Mouse (Mus musculus): ENCODE measurements around the gene Slc27a5. TPM values are rescaled to one million over a fixed set of nuclear protein-coding genes. Genes with fewer than 3 reads are reported as not detected.

Slc27a5 gene
- polyA plus RNA-seq, 1 experiment from 2014 or later = 0.38 TPM

- Histone ChIP-seq H3K27me3 (replicated peaks; ENCODE audit: control insufficient read depth, insufficient read depth, low read length) (no peaks in the 10 kb centered on the region), H3K4me3 (ENCODE audit: low read length) (no peak overlapping the region), H3K4me1 (ENCODE audit: control insufficient read depth, insufficient read depth, low read depth, low read length) (peaks cover 30% of the 10 kb centered on the region), H3K36me3 (ENCODE audit: control insufficient read depth, insufficient read depth, low read length) (peaks cover 75% of the 10 kb centered on the region), H3K4me2 (ENCODE audit: low read length) (no peak overlapping the region), H3K27ac (ENCODE audit: low read depth, low read length) (no peak overlapping the region), H3K9ac (ENCODE audit: low read depth, low read length) (no peak overlapping the region), H3K9me3 (ENCODE audit: control insufficient read depth, low read length) (no peaks in the 10 kb centered on the region)
- ATAC-seq = no peak
- WGBS = 71% methylated on average over 5 of the region's 5 CpGs
These were observed 33.1 kb upstream of the Slc27a5 start for GRCm38 (mm10) chr7:13031069-13031468.

- Histone ChIP-seq H3K4me2 (ENCODE audit: low read length) (no peak overlapping the region), H3K9ac (ENCODE audit: low read depth, low read length) (no peak overlapping the region), H3K9me3 (ENCODE audit: control insufficient read depth, low read length) (no peaks in the 10 kb centered on the region), H3K36me3 (ENCODE audit: control insufficient read depth, insufficient read depth, low read length) (peaks cover 64% of the 10 kb centered on the region), H3K27me3 (replicated peaks; ENCODE audit: control insufficient read depth, insufficient read depth, low read length) (no peaks in the 10 kb centered on the region), H3K4me3 (ENCODE audit: low read length) (no peak overlapping the region), H3K27ac (ENCODE audit: low read depth, low read length) (no peak overlapping the region), H3K4me1 (ENCODE audit: control insufficient read depth, insufficient read depth, low read depth, low read length) (peaks cover 29% of the 10 kb centered on the region)
- WGBS = 88% methylated on average over 4 of the region's 4 CpGs
- ATAC-seq = no peak
These were observed 31.0 kb upstream of the Slc27a5 start for GRCm38 (mm10) chr7:13028986-13029385.

DNA sequence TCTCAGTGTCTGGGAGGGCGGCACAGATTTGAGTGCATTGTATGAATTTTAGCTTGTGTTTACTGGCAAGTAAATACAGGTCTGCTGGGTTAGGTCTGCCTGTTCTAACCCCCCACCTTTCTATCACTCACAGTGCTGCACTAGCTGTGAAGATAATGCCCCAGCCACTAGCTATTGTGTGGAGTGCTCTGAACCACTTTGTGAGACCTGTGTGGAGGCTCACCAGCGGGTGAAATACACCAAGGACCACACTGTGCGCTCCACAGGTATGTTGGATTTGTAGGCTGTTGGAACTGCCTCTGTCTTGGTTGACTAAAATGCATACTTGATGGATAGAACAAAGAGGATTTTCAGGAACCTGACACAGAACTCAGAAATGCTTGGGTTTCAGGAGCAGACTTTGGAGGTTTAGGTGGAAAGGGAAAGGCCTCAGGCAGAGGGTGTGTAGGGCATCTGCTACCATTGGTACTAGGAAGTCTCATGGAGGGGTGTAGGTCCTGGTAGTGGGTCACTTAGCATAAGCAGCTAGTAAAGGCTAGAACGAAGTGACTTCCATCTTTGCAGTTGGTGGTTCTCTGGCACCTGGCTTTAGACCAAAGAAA lies 27.6 kb upstream of the Slc27a5 start:
- Histone ChIP-seq H3K27me3 (replicated peaks; ENCODE audit: control insufficient read depth, insufficient read depth, low read length) (no peaks in the 10 kb centered on the region), H3K9ac (ENCODE audit: low read depth, low read length) (peak overlapping the region; percentile 85), H3K9me3 (ENCODE audit: control insufficient read depth, low read length) (no peaks in the 10 kb centered on the region), H3K27ac (ENCODE audit: low read depth, low read length) (peak overlapping the region; percentile 99), H3K4me1 (ENCODE audit: control insufficient read depth, insufficient read depth, low read depth, low read length) (peaks cover 31% of the 10 kb centered on the region), H3K36me3 (ENCODE audit: control insufficient read depth, insufficient read depth, low read length) (peaks cover 43% of the 10 kb centered on the region), H3K4me2 (ENCODE audit: low read length) (peak overlapping the region; percentile 98), H3K4me3 (ENCODE audit: low read length) (peak overlapping the region; percentile 62)
- ATAC-seq = no peak
- WGBS = 29% methylated on average over 4 of the region's 4 CpGs

GRCm38 (mm10) chr7:13024805-13025204 lies 26.8 kb upstream of the Slc27a5 start:
- peak overlapping the region; percentile 85 for H3K9ac ChIP-seq (ENCODE audit: low read depth, low read length)
- 0% methylated on average over 28 of the region's 44 CpGs for WGBS
- H3K36me3 ChIP-seq (ENCODE audit: control insufficient read depth, insufficient read depth, low read length) = peaks cover 35% of the 10 kb centered on the region
- peak overlapping the region; percentile 62 for H3K4me3 ChIP-seq (ENCODE audit: low read length)
- H3K27me3 ChIP-seq (replicated peaks; ENCODE audit: control insufficient read depth, insufficient read depth, low read length) = no peaks in the 10 kb centered on the region
- H3K4me2 ChIP-seq (ENCODE audit: low read length) = peak overlapping the region; percentile 98
- H3K4me1 ChIP-seq (ENCODE audit: control insufficient read depth, insufficient read depth, low read depth, low read length) = peaks cover 31% of the 10 kb centered on the region
- ATAC-seq = peak; percentile 63
- H3K27ac ChIP-seq (ENCODE audit: low read depth, low read length) = peak overlapping the region; percentile 99
- no peaks in the 10 kb centered on the region for H3K9me3 ChIP-seq (ENCODE audit: control insufficient read depth, low read length)

DNA sequence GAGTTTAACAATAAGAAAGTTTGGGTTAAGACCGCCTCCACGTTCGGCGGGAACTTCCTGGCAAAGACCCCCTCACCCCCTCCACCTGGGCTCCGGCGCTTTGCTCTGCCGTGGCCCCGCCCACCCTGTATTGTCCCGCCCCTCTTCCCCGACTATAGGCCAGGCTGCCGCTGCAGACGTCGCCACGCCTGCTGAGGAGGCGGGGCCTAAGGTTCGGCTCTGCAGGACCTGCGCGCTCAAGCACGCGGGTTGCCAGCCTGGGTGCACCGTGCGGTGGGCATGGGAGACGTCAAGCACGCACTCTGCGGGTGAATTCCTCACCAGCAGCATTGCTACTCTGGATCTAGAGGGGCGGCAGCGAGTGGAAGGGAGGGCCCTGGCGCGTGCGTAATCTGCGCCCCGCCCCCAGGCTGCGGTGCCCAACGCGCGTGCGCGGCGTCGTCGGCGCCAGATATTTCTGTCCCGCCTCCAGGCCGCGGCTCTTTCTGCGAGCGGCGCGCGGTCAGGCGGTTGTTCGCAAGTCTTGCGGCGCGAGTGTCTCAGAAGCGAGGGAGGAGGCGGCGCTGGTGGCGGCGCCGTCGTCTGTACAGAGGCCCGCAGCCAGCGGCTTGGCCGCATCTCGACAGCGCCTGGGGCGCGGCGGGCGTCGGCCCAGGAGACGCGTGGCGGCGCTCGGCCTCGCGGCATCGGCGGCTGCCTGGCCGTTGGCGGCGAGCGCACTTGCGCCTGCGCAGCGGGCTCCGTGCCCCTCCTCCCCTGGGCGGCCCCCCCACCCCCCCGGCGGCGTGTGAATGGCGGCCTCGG lies 26.1 kb upstream of the Slc27a5 start:
- Histone ChIP-seq H3K27ac (ENCODE audit: low read depth, low read length) (peak overlapping the region; percentile 99), H3K4me2 (ENCODE audit: low read length) (peak overlapping the region; percentile 98), H3K9me3 (ENCODE audit: control insufficient read depth, low read length) (no peaks in the 10 kb centered on the region), H3K4me3 (ENCODE audit: low read length) (peak overlapping the region; percentile 62), H3K4me1 (ENCODE audit: control insufficient read depth, insufficient read depth, low read depth, low read length) (peaks cover 31% of the 10 kb centered on the region), H3K36me3 (ENCODE audit: control insufficient read depth, insufficient read depth, low read length) (peaks cover 28% of the 10 kb centered on the region), H3K9ac (ENCODE audit: low read depth, low read length) (peak overlapping the region; percentile 85), H3K27me3 (replicated peaks; ENCODE audit: control insufficient read depth, insufficient read depth, low read length) (no peaks in the 10 kb centered on the region)
- ATAC-seq = peak; percentile 88
- WGBS = 0% methylated on average over 73 of the region's 95 CpGs

DNA sequence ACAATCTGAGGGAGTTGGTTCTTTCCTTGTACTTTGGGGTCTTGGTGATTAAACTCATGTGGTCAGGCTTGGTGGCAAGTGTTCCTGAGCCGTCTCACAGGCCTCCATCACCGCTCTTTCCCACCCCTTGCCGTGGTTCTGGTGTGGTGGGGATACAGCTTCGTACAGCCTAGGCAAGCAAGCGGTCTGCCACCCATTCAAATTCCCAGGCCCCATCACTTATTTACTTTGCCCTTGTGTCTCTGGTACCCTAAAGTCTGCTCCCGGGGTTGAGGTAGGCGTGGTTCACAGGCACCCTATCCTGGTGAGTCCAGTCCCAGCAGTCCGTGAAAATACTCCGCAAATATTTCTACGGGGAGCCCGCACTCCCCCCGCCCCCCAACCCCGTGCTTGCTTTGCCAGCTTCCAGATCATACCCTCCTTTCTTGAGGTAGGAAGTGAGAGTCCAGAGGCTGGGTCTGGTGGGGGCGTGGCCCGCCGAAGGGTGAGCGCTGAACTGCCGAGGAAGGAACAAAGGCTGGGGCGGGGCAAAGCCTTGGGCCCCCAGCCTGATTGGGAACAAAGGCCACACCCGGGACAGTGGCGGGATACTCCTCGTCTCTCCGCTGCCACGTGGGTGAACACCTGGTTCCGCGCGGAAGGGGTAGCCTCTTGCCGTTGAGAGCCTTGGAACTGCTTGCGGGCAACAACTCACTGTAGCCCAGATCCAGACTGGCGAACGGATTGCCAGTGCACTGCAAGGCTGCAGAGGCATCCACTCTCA lies 25.0 kb upstream of the Slc27a5 start:
- Histone ChIP-seq H3K4me3 (ENCODE audit: low read length) (peak overlapping the region; percentile 62), H3K27me3 (replicated peaks; ENCODE audit: control insufficient read depth, insufficient read depth, low read length) (no peaks in the 10 kb centered on the region), H3K4me1 (ENCODE audit: control insufficient read depth, insufficient read depth, low read depth, low read length) (peaks cover 31% of the 10 kb centered on the region), H3K9ac (ENCODE audit: low read depth, low read length) (peak overlapping the region; percentile 85), H3K36me3 (ENCODE audit: control insufficient read depth, insufficient read depth, low read length) (peaks cover 17% of the 10 kb centered on the region), H3K4me2 (ENCODE audit: low read length) (peak overlapping the region; percentile 98), H3K9me3 (ENCODE audit: control insufficient read depth, low read length) (no peaks in the 10 kb centered on the region), H3K27ac (ENCODE audit: low read depth, low read length) (peak overlapping the region; percentile 99)
- peak; percentile 37 for ATAC-seq
- WGBS = 3% methylated on average over 31 of the region's 31 CpGs

DNA sequence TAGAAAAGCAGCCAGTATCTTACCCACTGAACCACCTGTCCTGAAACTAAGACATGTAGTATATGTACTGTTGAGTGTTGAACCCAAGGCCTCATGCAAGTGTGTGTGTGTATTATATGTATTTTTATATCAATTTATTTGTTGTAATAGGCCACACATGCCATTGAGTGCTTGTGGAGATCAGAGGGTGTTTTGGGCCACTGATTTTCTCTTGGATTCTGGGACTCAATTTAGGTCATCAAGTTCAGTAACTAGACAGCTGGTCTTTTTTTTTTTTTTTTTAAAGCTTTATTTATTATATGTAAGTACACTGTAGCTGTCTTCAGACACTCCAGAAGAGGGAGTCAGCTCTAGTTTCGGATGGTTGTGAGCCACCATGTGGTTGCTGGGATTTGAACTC lies 17.2 kb upstream of the Slc27a5 start:
- Histone ChIP-seq H3K9ac (ENCODE audit: low read depth, low read length) (no peak overlapping the region), H3K4me3 (ENCODE audit: low read length) (no peak overlapping the region), H3K4me1 (ENCODE audit: control insufficient read depth, insufficient read depth, low read depth, low read length) (peaks cover 4% of the 10 kb centered on the region), H3K4me2 (ENCODE audit: low read length) (no peak overlapping the region), H3K9me3 (ENCODE audit: control insufficient read depth, low read length) (no peaks in the 10 kb centered on the region), H3K27ac (ENCODE audit: low read depth, low read length) (no peak overlapping the region), H3K36me3 (ENCODE audit: control insufficient read depth, insufficient read depth, low read length) (no peaks in the 10 kb centered on the region), H3K27me3 (replicated peaks; ENCODE audit: control insufficient read depth, insufficient read depth, low read length) (no peaks in the 10 kb centered on the region)
- no peak for ATAC-seq
- WGBS = 94% methylated on average over 1 of the region's 1 CpGs

- ATAC-seq = no peak
- WGBS = 39% methylated on average over 6 of the region's 6 CpGs
These were observed 16.4 kb upstream of the Slc27a5 start for GRCm38 (mm10) chr7:13014275-13014839.

GRCm38 (mm10) chr7:13013671-13014070 lies 15.7 kb upstream of the Slc27a5 start:
- no peak for ATAC-seq
- H3K4me1 ChIP-seq (ENCODE audit: control insufficient read depth, insufficient read depth, low read depth, low read length) = peaks cover 6% of the 10 kb centered on the region
- WGBS = 69% methylated on average over 4 of the region's 4 CpGs
- H3K9ac ChIP-seq (ENCODE audit: low read depth, low read length) = no peak overlapping the region
- H3K36me3 ChIP-seq (ENCODE audit: control insufficient read depth, insufficient read depth, low read length) = no peaks in the 10 kb centered on the region
- H3K27ac ChIP-seq (ENCODE audit: low read depth, low read length) = no peak overlapping the region
- no peaks in the 10 kb centered on the region for H3K9me3 ChIP-seq (ENCODE audit: control insufficient read depth, low read length)
- H3K4me3 ChIP-seq (ENCODE audit: low read length) = no peak overlapping the region
- H3K27me3 ChIP-seq (replicated peaks; ENCODE audit: control insufficient read depth, insufficient read depth, low read length) = no peaks in the 10 kb centered on the region
- H3K4me2 ChIP-seq (ENCODE audit: low read length) = no peak overlapping the region

More at GRCm38 (mm10) chr7:13014275-13014839, 16.4 kb upstream of the Slc27a5 start:
- no peak overlapping the region for H3K4me2 ChIP-seq (ENCODE audit: low read length)
- no peaks in the 10 kb centered on the region for H3K9me3 ChIP-seq (ENCODE audit: control insufficient read depth, low read length)
- H3K4me1 ChIP-seq (ENCODE audit: control insufficient read depth, insufficient read depth, low read depth, low read length) = peaks cover 6% of the 10 kb centered on the region
- no peak overlapping the region for H3K27ac ChIP-seq (ENCODE audit: low read depth, low read length)
- H3K36me3 ChIP-seq (ENCODE audit: control insufficient read depth, insufficient read depth, low read length) = no peaks in the 10 kb centered on the region
- no peaks in the 10 kb centered on the region for H3K27me3 ChIP-seq (replicated peaks; ENCODE audit: control insufficient read depth, insufficient read depth, low read length)
- no peak overlapping the region for H3K9ac ChIP-seq (ENCODE audit: low read depth, low read length)
- no peak overlapping the region for H3K4me3 ChIP-seq (ENCODE audit: low read length)
